Mouse (Mus musculus) intestine, embryonic 16.5 days (tissue): ENCODE measurements at regions not wholly inside any gene's neighbourhood (a gene's known extent, or its start where the extent isn't known, plus 50 kb on each side); places are given as distances from the start of the nearest gene placed in this dataset.

Source experiments
- ATAC-seq: fragments of 200-750 bp; cut with Nextera tagmentation; 2 replicates; pipeline ENCODE4 v1.8.0; 2017; ENCODE audit warnings: moderate TSS enrichment, moderate library complexity
- H3K27ac ChIP-seq: fragments of 300-500 bp; sonication (generic); 2 replicates; pipeline ENCODE4 v1.5.1; 2014; ENCODE audit warnings: mild to moderate bottlenecking, low read length
- H3K27me3 ChIP-seq: fragments of 300-500 bp; sonication (generic); replicated peaks from 2 replicates; pipeline ENCODE4 v1.6.1; 2014; ENCODE audit warnings: low read length, control low read depth, mixed read lengths; ENCODE audit not compliant: control insufficient read depth, insufficient read depth
- H3K36me3 ChIP-seq: fragments of 300-500 bp; sonication (generic); 2 replicates; pipeline ENCODE4 v1.6.1; 2014; ENCODE audit warnings: low read length, control low read depth; ENCODE audit not compliant: control insufficient read depth, insufficient read depth
- H3K4me1 ChIP-seq: fragments of 300-500 bp; sonication (generic); 2 replicates; pipeline ENCODE4 v1.6.1; 2014; ENCODE audit warnings: low read length, control low read depth, mixed read lengths; ENCODE audit not compliant: control insufficient read depth, insufficient read depth
- H3K4me2 ChIP-seq: fragments of 300-500 bp; sonication (generic); 2 replicates; pipeline ENCODE4 v1.6.1; 2014; ENCODE audit warnings: low read depth, low read length, control low read depth
- H3K4me3 ChIP-seq: fragments of 300-500 bp; sonication (generic); 2 replicates; pipeline ENCODE4 v1.5.1; 2014; ENCODE audit warnings: mild to moderate bottlenecking, low read length
- H3K9ac ChIP-seq: fragments of 300-500 bp; sonication (generic); 2 replicates; pipeline ENCODE4 v1.6.1; 2014; ENCODE audit warnings: low read depth, low read length
- H3K9me3 ChIP-seq: fragments of 300-500 bp; sonication (generic); 2 replicates; pipeline ENCODE4 v1.6.1; 2016; ENCODE audit warnings: low read length, control low read depth; ENCODE audit not compliant: control insufficient read depth
- WGBS: fragments of 180-500 bp; shearing (Covaris S2); extraction: QIAGEN DNeasy Blood & Tissue Kit; methylation state at CpG from one replicate; pipeline ENCODE4 v1.1.7; 2014; 5-methylcytosine and 5-hydroxymethylcytosine counted together

GRCm38 (mm10) chr7:70416185-70416941 is 49.8 kb upstream of the Nr2f2 start:
- no peaks in the 10 kb centered on the region for H3K36me3 ChIP-seq
- ATAC-seq, result no peak
- WGBS, result 73% methylated on average over 10 of the region's 10 CpGs
- no peak overlapping the region for H3K4me2 ChIP-seq
- H3K9me3 ChIP-seq, result no peaks in the 10 kb centered on the region
- H3K4me3 ChIP-seq, result no peak overlapping the region
- H3K9ac ChIP-seq, result no peak overlapping the region
- H3K27me3 ChIP-seq, result no peaks in the 10 kb centered on the region
- no peaks in the 10 kb centered on the region for H3K4me1 ChIP-seq
- H3K27ac ChIP-seq, result no peak overlapping the region
